Mouse (Mus musculus) kidney, postnatal 0 days (tissue): ENCODE data around the gene Ankef1. TPM values are rescaled to one million over a fixed set of nuclear protein-coding genes. Genes with fewer than 3 reads are reported as not detected.
A peak's percentile ranks its signal among the peaks of the same experiment; 100 is the strongest.

Source experiments
- ATAC-seq: fragments of 200-750 bp; cut with Nextera tagmentation; replicated peaks from 2 replicates; pipeline ENCODE4 v1.8.0; 2017; ENCODE audit warnings: low read depth, moderate number of reproducible peaks, moderate TSS enrichment, moderate library complexity; ENCODE audit not compliant: low FRiP score
- DNase-seq: peaks from one replicate; pipeline ENCODE4 v3.0.0-alpha.2; 2016; ENCODE audit warnings: low spot score
- H3K27ac ChIP-seq: fragments of 300-500 bp; sonication (generic); 2 replicates; pipeline ENCODE4 v1.5.1; 2014; ENCODE audit warnings: mild to moderate bottlenecking
- H3K27me3 ChIP-seq: fragments of 300-500 bp; sonication (generic); 2 replicates; pipeline ENCODE4 v1.6.1; 2014; ENCODE audit warnings: low read length, mixed read lengths; ENCODE audit not compliant: insufficient read depth
- H3K36me3 ChIP-seq: fragments of 300-500 bp; sonication (generic); 2 replicates; pipeline ENCODE4 v1.6.1; 2014; ENCODE audit warnings: low read length, mixed read lengths; ENCODE audit not compliant: insufficient read depth
- H3K4me1 ChIP-seq: fragments of 300-500 bp; sonication (generic); replicated peaks from 2 replicates; pipeline ENCODE4 v1.6.1; 2014; ENCODE audit warnings: antibody characterized with exemption, low read length, mixed read lengths; ENCODE audit not compliant: insufficient read depth
- H3K4me2 ChIP-seq: fragments of 300-500 bp; sonication (generic); 2 replicates; pipeline ENCODE4 v1.6.1; 2014; ENCODE audit warnings: mild to moderate bottlenecking, low read length, moderate library complexity, mixed read lengths
- H3K4me3 ChIP-seq: fragments of 300-500 bp; sonication (generic); replicated peaks from 2 replicates; pipeline ENCODE4 v1.5.1; 2014; ENCODE audit warnings: low read depth, low read length
- H3K9ac ChIP-seq: fragments of 300-500 bp; sonication (generic); 2 replicates; pipeline ENCODE4 v1.6.1; 2014; ENCODE audit warnings: low read depth, low read length
- H3K9me3 ChIP-seq: fragments of 300-500 bp; sonication (generic); replicated peaks from 2 replicates; pipeline ENCODE4 v1.6.1; 2016; ENCODE audit warnings: low read length, inconsistent platforms, mixed read lengths
- CTCF ChIP-seq: IDR thresholded peaks from 2 replicates; pipeline ENCODE4 v1.5.1; 2016; ENCODE audit warnings: antibody characterized with exemption, low read depth, mild to moderate bottlenecking, moderate library complexity
- WGBS: fragments of 180-500 bp; shearing (Covaris S2); extraction: QIAGEN DNeasy Blood & Tissue Kit; methylation state at CpG from one replicate; pipeline ENCODE4 v1.1.7; 2014; 5-methylcytosine and 5-hydroxymethylcytosine counted together
- polyA plus RNA-seq: library from polyadenylated mRNA; unstranded; fragments of >200 nt; fragmentation: Nextera tagmentation; extraction: Ambion mirVana; gene quantifications from 2 replicates; pipeline ENCODE4 v1.2.1, GENCODE M21; 2015

The Ankef1 gene
- polyA plus RNA-seq, 1 experiment from 2014 or later = 0.24 TPM

DNA sequence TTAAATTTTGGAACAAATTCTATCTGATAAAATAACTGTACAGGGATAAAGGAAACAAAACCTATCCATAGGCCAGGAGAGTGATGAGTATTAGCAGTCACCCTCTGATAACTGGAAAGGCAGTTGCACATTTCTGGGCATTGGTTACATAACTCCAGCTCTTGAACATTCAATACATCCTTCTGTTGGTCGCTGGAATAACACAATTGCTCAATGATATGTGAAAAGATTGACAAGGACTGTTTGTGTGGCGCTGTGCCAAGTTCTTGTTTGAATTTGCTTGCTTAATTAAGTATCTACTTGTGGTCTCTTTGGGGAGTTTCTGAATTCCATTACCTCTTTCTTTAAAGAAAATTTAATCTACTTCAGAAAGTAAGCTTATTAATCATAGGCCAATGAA lies 81.1 kb downstream of the Ankef1 start:
- Histone ChIP-seq H3K9ac (no peak overlapping the region), H3K27ac (no peak overlapping the region), H3K4me2 (no peak overlapping the region), H3K9me3 (no peaks in the 10 kb centered on the region), H3K4me1 (no peaks in the 10 kb centered on the region), H3K4me3 (no peak overlapping the region), H3K36me3 (no peaks in the 10 kb centered on the region), H3K27me3 (no peaks in the 10 kb centered on the region)
- WGBS = 59% methylated on average over 2 of the region's 2 CpGs
- ATAC-seq (no peak), DNase-seq (no peak)
- no peak for TF ChIP-seq CTCF

- no peak overlapping the region for H3K9ac ChIP-seq
- WGBS = 36% methylated on average over 2 of the region's 2 CpGs
- no peaks in the 10 kb centered on the region for H3K9me3 ChIP-seq
- no peak for TF ChIP-seq CTCF
- H3K4me3 ChIP-seq = no peak overlapping the region
- ATAC-seq = no peak
- no peaks in the 10 kb centered on the region for H3K27me3 ChIP-seq
- no peaks in the 10 kb centered on the region for H3K36me3 ChIP-seq
- H3K27ac ChIP-seq = no peak overlapping the region
- no peak overlapping the region for H3K4me2 ChIP-seq
- DNase-seq = no peak
- no peaks in the 10 kb centered on the region for H3K4me1 ChIP-seq
Measured at GRCm38 (mm10) chr2:136588811-136589210, 87.1 kb downstream of the Ankef1 start.

GRCm38 (mm10) chr2:136596451-136596850 lies 94.7 kb downstream of the Ankef1 start:
- TF ChIP-seq CTCF = peak; percentile 79
- Histone ChIP-seq H3K4me2 (no peak overlapping the region), H3K27me3 (no peaks in the 10 kb centered on the region), H3K36me3 (no peaks in the 10 kb centered on the region), H3K9me3 (no peaks in the 10 kb centered on the region), H3K9ac (no peak overlapping the region), H3K27ac (no peak overlapping the region), H3K4me3 (no peak overlapping the region), H3K4me1 (no peaks in the 10 kb centered on the region)
- peak; percentile 59 for DNase-seq
- ATAC-seq = no peak
- 31% methylated on average over 3 of the region's 3 CpGs for WGBS

DNA sequence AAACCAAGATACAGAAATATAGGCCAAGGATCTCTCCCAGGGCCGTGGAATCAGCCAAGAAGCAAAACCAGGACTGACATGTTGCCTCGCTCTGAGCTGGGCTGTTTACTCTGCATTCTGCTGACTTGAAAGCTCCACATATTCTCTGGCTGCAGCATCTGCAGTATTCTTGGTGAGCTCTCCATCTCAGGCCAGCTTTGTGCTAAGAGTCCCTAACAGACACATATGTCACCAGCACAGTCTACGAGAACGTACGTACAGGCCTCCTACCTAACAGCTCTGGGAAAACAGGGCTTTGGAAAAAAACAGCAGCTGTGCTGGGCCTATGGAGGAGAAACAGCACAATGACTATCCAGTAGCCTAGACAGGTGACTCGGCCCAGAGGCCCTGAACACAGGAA lies 97.0 kb downstream of the Ankef1 start:
- no peaks in the 10 kb centered on the region for H3K36me3 ChIP-seq
- H3K27ac ChIP-seq = no peak overlapping the region
- ATAC-seq (no peak), DNase-seq (no peak)
- 85% methylated on average over 6 of the region's 6 CpGs for WGBS
- H3K4me3 ChIP-seq = no peak overlapping the region
- no peaks in the 10 kb centered on the region for H3K27me3 ChIP-seq
- TF ChIP-seq CTCF = no peak
- H3K4me1 ChIP-seq = no peaks in the 10 kb centered on the region
- H3K9ac ChIP-seq = no peak overlapping the region
- no peak overlapping the region for H3K4me2 ChIP-seq
- H3K9me3 ChIP-seq = no peaks in the 10 kb centered on the region

DNA sequence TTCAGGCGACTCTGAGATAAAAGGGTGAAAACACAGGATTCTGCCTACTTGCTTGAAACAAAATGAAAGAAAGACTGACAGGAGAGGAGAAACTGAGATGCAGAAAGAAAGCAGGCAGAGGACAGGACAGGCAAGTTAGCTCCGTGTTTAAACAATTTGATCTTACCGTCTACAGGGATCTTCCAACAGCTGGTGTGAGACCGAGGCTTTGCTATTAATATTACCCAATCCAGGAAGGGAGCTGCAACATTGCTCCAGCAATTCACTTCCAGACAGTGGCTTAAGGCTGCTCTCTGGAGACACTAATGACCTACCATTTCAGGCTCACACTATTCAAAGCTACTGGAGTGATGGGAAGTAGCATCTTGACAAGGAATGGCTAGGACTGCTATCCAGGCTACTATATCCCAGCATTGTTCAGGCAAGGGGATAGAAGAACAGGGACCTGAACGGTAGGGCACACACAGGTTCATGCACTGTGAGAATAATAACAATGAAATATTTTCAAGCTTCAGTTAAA lies 99.0 kb downstream of the Ankef1 start:
- ATAC-seq (no peak), DNase-seq (no peak)
- no peaks in the 10 kb centered on the region for H3K27me3 ChIP-seq
- H3K9ac ChIP-seq = no peak overlapping the region
- no peak for TF ChIP-seq CTCF
- no peak overlapping the region for H3K4me3 ChIP-seq
- H3K4me2 ChIP-seq = no peak overlapping the region
- H3K27ac ChIP-seq = no peak overlapping the region
- no peaks in the 10 kb centered on the region for H3K36me3 ChIP-seq
- H3K4me1 ChIP-seq = no peaks in the 10 kb centered on the region
- WGBS = 82% methylated on average over 5 of the region's 5 CpGs
- H3K9me3 ChIP-seq = no peaks in the 10 kb centered on the region

GRCm38 (mm10) chr2:136601206-136601605 lies 99.5 kb downstream of the Ankef1 start:
- Histone ChIP-seq H3K27ac (no peak overlapping the region), H3K9ac (no peak overlapping the region), H3K9me3 (no peaks in the 10 kb centered on the region), H3K27me3 (no peaks in the 10 kb centered on the region), H3K4me2 (no peak overlapping the region), H3K4me3 (no peak overlapping the region), H3K4me1 (no peaks in the 10 kb centered on the region), H3K36me3 (no peaks in the 10 kb centered on the region)
- ATAC-seq (no peak), DNase-seq (no peak)
- no peak for TF ChIP-seq CTCF
- 71% methylated on average over 4 of the region's 4 CpGs for WGBS

Other genes starting within 250 kb of the Ankef1 start
- gene Pak7, start 113.9 kb upstream of the Ankef1 start, polyA plus RNA-seq = 0.34 and 0.66 TPM in 2 replicates
- gene Snap25, start 211.5 kb downstream of the Ankef1 start, polyA plus RNA-seq = 0.09 TPM in 1 of 2 replicates, not detected in the other